Mouse (Mus musculus): ENCODE measurements around the gene Dvl2. TPM values are rescaled to one million over a fixed set of nuclear protein-coding genes. Genes with fewer than 3 reads are reported as not detected.

Gene Dvl2
- polyA plus RNA-seq, 2 experiments, result 40.3 to 65.4 TPM

DNA sequence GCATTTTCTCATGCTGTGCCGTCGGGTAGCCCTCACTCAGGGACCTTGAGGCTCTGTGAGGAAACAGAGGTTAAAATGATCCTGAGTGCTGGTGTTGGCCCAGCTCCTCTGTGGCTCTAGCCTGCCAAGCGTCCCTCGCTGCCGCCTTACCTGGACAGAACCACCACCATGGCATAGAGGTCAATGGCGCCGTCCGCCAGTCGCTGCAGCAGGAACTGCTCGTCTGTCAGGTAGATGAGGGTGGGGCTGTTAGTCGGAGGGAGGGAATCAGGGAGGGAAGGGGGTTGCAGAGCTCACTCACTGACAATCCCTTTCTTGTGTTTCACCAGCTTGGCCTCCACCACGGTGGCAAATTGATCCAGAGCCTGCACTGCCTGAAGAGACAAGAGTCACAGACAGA lies 10.2 kb downstream of the Dvl2 start:
- no peak for TF ChIP-seq POLR2A (IDR thresholded peaks at IDR 0.05; ENCODE audit: borderline replicate concordance, extremely low read depth, insufficient read depth, insufficient read length)
- Histone ChIP-seq H3K9me3 (ENCODE audit: control insufficient read depth, low read length) (no peaks in the 10 kb centered on the region), H3K4me1 (ENCODE audit: control insufficient read depth, insufficient read depth, low read length) (peaks cover 10% of the 10 kb centered on the region), H3K4me2 (replicated peaks; ENCODE audit: low read depth, low read length, severe bottlenecking) (no peak overlapping the region), H3K27ac (replicated peaks; ENCODE audit: low read depth, low read length) (no peak overlapping the region), H3K27me3 (ENCODE audit: control insufficient read depth, insufficient read depth, low read length) (no peaks in the 10 kb centered on the region), H3K4me3 (replicated peaks; ENCODE audit: low read length) (no peak overlapping the region), H3K36me3 (ENCODE audit: control insufficient read depth, insufficient read depth, low read length) (peaks cover 83% of the 10 kb centered on the region), H3K9ac (ENCODE audit: low read depth, low read length, severe bottlenecking) (no peak overlapping the region)
- DNase-seq (ENCODE audit: low spot score) (no peak), ATAC-seq (ENCODE audit: low FRiP score, low read depth) (no peak)
- 90% methylated on average over 12 of the region's 12 CpGs for WGBS

DNA sequence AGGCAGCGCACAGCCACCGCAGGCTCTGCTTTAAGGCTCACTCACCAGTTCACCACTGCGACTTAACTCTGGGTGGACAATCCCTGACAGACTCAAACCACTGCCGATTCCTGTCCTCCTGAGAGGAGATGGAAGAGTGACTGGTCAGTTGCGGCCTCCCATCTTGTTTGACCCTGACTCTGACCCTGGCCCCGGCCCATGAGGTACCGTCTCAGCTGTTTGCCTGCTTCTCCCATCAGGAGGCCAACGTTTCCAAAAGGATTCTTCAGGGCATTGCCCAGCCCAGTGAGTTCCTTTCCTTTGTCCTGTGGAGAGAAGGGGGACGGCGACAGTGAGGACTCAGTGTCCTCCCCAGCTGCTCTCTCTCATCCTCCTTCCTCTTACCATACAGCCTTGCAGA lies 10.6 kb downstream of the Dvl2 start:
- Histone ChIP-seq H3K9ac (ENCODE audit: low read depth, low read length, severe bottlenecking) (no peak overlapping the region), H3K4me2 (replicated peaks; ENCODE audit: low read depth, low read length, severe bottlenecking) (no peak overlapping the region), H3K27me3 (ENCODE audit: control insufficient read depth, insufficient read depth, low read length) (no peaks in the 10 kb centered on the region), H3K9me3 (ENCODE audit: control insufficient read depth, low read length) (no peaks in the 10 kb centered on the region), H3K4me1 (ENCODE audit: control insufficient read depth, insufficient read depth, low read length) (peaks cover 10% of the 10 kb centered on the region), H3K27ac (replicated peaks; ENCODE audit: low read depth, low read length) (no peak overlapping the region), H3K36me3 (ENCODE audit: control insufficient read depth, insufficient read depth, low read length) (peaks cover 79% of the 10 kb centered on the region), H3K4me3 (replicated peaks; ENCODE audit: low read length) (no peak overlapping the region)
- no peak for ATAC-seq (ENCODE audit: low FRiP score, low read depth)
- no peak for TF ChIP-seq POLR2A (IDR thresholded peaks at IDR 0.05; ENCODE audit: borderline replicate concordance, extremely low read depth, insufficient read depth, insufficient read length)
- DNase-seq (ENCODE audit: low spot score), result no peak
- WGBS, result 88% methylated on average over 10 of the region's 10 CpGs

DNA sequence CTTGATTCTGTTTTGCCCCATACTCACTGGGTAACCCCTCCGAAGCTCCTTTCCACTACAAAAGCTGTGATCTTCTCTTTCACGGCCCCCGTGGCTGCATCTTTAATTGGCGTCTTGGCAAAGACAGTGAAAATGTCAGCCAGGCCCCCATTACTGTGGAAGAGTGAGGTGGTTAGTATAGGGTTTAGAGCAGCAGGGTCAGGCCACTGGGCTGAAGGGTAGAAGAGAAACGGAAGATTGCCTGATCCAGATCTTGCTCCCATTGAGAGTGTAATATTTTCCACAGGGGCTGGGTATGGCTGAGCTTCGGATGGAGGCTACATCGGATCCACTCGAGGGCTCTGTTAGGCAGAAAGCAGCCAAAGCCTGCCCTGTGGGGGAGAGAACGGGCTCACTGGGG lies 12.5 kb downstream of the Dvl2 start:
- Histone ChIP-seq H3K36me3 (ENCODE audit: control insufficient read depth, insufficient read depth, low read length) (peaks cover 60% of the 10 kb centered on the region), H3K4me1 (ENCODE audit: control insufficient read depth, insufficient read depth, low read length) (peaks cover 18% of the 10 kb centered on the region), H3K27ac (replicated peaks; ENCODE audit: low read depth, low read length) (no peak overlapping the region), H3K4me3 (replicated peaks; ENCODE audit: low read length) (no peak overlapping the region), H3K4me2 (replicated peaks; ENCODE audit: low read depth, low read length, severe bottlenecking) (no peak overlapping the region), H3K27me3 (ENCODE audit: control insufficient read depth, insufficient read depth, low read length) (no peaks in the 10 kb centered on the region), H3K9me3 (ENCODE audit: control insufficient read depth, low read length) (no peaks in the 10 kb centered on the region), H3K9ac (ENCODE audit: low read depth, low read length, severe bottlenecking) (no peak overlapping the region)
- no peak for TF ChIP-seq POLR2A (IDR thresholded peaks at IDR 0.05; ENCODE audit: borderline replicate concordance, extremely low read depth, insufficient read depth, insufficient read length)
- 86% methylated on average over 9 of the region's 9 CpGs for WGBS
- ATAC-seq (ENCODE audit: low FRiP score, low read depth), result no peak
- no peak for DNase-seq (ENCODE audit: low spot score)

DNA sequence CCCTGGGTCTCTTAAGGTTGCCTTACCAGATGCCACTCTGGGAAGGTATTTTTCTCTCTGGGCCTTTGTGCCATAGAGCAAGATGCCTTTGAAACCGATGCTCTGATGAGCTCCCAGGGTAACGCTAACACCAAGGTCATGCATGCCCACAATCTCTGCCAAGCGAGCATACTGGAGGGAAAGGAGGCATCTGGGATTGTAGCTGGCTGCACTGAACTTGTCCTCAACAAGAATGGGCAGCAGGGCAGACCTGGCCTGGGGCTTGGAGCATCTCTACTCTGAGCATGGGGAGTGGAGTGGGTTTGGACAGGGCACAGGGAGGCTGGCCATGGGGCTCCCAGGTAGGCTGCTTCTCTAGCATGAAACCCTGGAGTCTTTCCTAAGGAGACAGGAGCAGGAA lies 13.0 kb downstream of the Dvl2 start:
- Histone ChIP-seq H3K9me3 (ENCODE audit: control insufficient read depth, low read length) (no peaks in the 10 kb centered on the region), H3K4me3 (replicated peaks; ENCODE audit: low read length) (no peak overlapping the region), H3K4me2 (replicated peaks; ENCODE audit: low read depth, low read length, severe bottlenecking) (no peak overlapping the region), H3K4me1 (ENCODE audit: control insufficient read depth, insufficient read depth, low read length) (peaks cover 20% of the 10 kb centered on the region), H3K36me3 (ENCODE audit: control insufficient read depth, insufficient read depth, low read length) (peaks cover 55% of the 10 kb centered on the region), H3K27ac (replicated peaks; ENCODE audit: low read depth, low read length) (no peak overlapping the region), H3K27me3 (ENCODE audit: control insufficient read depth, insufficient read depth, low read length) (no peaks in the 10 kb centered on the region), H3K9ac (ENCODE audit: low read depth, low read length, severe bottlenecking) (no peak overlapping the region)
- WGBS, result 90% methylated on average over 3 of the region's 3 CpGs
- TF ChIP-seq POLR2A (IDR thresholded peaks at IDR 0.05; ENCODE audit: borderline replicate concordance, extremely low read depth, insufficient read depth, insufficient read length), result no peak
- no peak for DNase-seq (ENCODE audit: low spot score)
- no peak for ATAC-seq (ENCODE audit: low FRiP score, low read depth)

DNA sequence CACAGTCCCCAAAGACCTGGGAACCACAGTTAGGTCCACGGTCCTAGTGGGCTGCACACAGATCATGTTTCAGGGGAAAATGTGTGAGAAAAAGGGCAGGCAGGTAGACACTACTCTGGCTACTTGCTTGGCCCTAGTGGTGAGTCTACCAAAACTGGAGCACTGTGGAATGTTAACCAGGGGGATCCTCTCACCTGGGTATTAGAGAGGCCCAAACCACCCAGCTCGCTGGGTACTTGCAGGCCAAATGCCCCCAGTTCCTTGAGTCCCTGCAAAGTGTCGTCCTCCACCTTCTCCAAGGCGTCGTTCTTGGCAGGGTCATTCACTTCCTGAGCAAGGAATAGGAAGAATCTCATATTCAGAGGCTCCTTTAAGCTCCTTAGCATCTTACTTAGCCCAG lies 13.7 kb downstream of the Dvl2 start:
- H3K36me3 ChIP-seq (ENCODE audit: control insufficient read depth, insufficient read depth, low read length), result peaks cover 48% of the 10 kb centered on the region
- DNase-seq (ENCODE audit: low spot score) (no peak), ATAC-seq (ENCODE audit: low FRiP score, low read depth) (no peak)
- no peaks in the 10 kb centered on the region for H3K9me3 ChIP-seq (ENCODE audit: control insufficient read depth, low read length)
- no peaks in the 10 kb centered on the region for H3K27me3 ChIP-seq (ENCODE audit: control insufficient read depth, insufficient read depth, low read length)
- H3K4me3 ChIP-seq (replicated peaks; ENCODE audit: low read length), result no peak overlapping the region
- TF ChIP-seq POLR2A (IDR thresholded peaks at IDR 0.05; ENCODE audit: borderline replicate concordance, extremely low read depth, insufficient read depth, insufficient read length), result no peak
- peaks cover 23% of the 10 kb centered on the region for H3K4me1 ChIP-seq (ENCODE audit: control insufficient read depth, insufficient read depth, low read length)
- no peak overlapping the region for H3K27ac ChIP-seq (replicated peaks; ENCODE audit: low read depth, low read length)
- H3K4me2 ChIP-seq (replicated peaks; ENCODE audit: low read depth, low read length, severe bottlenecking), result no peak overlapping the region; the same call in 1 of the 2 replicates
- 58% methylated on average over 5 of the region's 5 CpGs for WGBS
- no peak overlapping the region for H3K9ac ChIP-seq (ENCODE audit: low read depth, low read length, severe bottlenecking)

All from limb, embryonic 14.5 days (tissue).